Mouse (Mus musculus) G1E (cell line): ENCODE measurements around the gene Klk1b9.

Experiments used
- CTCF ChIP-seq: IDR thresholded peaks from 2 replicates; pipeline ENCODE4 v1.5.1; 2012; ENCODE audit warnings: low read depth, low read length, inconsistent platforms, mixed read lengths
- GATA1 ChIP-seq: IDR thresholded peaks from 2 replicates; pipeline ENCODE4 v1.6.1; 2012; ENCODE audit warnings: borderline replicate concordance, low read length, inconsistent platforms, mixed read lengths
- GATA2 ChIP-seq: IDR thresholded peaks from 2 replicates; pipeline ENCODE4 v1.6.1; 2012; ENCODE audit warnings: low read depth, low read length, inconsistent platforms, borderline replicate concordance
- POLR2AphosphoS5 ChIP-seq: IDR thresholded peaks from 2 replicates; pipeline ENCODE4 v1.6.1; 2012; ENCODE audit warnings: low read depth, low read length, inconsistent platforms; ENCODE audit not compliant: insufficient replicate concordance
- TAL1 ChIP-seq: conservative IDR thresholded peaks from 2 replicates; pipeline ENCODE4 v1.6.1; 2012; ENCODE audit warnings: low read depth, low read length, inconsistent platforms, mixed read lengths

- TF ChIP-seq CTCF (peak; percentile 28; the same call in 1 of the 2 replicates), GATA1 (no peak), POLR2AphosphoS5 (no peak), GATA2 (no peak), TAL1 (no peak)
Observed at GRCm38 (mm10) chr7:43928521-43928920, 47.3 kb upstream of the Klk1b9 start.
